Mouse (Mus musculus) naive thymus-derived CD4-positive, alpha-beta T cell, adult 2 months (primary cell): ENCODE data around the gene Tac4.

Experiments
- DNase-seq: peaks from one replicate; pipeline ENCODE4 v3.0.0-alpha.2; 2011; ENCODE audit warnings: low read depth

The Tac4 gene

DNA sequence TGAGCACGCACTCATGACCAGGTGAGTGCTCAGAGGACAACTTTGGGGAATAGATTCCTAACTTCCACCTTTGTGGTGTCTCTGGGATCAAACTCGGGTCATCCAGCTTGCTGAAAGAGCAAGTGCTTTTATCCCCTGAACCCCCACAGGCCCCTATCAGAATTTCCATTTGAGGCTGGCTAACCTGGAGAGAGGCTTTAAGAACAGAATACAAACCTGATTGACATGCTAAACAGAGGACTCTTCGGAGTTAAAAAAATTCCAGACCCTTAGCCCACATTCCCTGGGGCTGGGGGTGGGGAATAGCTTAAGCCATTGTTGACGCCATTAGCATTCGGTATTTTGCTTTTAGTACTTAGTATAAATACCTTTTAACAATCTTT, 50.1 kb downstream of the Tac4 start:
- DNase-seq = no peak

DNA sequence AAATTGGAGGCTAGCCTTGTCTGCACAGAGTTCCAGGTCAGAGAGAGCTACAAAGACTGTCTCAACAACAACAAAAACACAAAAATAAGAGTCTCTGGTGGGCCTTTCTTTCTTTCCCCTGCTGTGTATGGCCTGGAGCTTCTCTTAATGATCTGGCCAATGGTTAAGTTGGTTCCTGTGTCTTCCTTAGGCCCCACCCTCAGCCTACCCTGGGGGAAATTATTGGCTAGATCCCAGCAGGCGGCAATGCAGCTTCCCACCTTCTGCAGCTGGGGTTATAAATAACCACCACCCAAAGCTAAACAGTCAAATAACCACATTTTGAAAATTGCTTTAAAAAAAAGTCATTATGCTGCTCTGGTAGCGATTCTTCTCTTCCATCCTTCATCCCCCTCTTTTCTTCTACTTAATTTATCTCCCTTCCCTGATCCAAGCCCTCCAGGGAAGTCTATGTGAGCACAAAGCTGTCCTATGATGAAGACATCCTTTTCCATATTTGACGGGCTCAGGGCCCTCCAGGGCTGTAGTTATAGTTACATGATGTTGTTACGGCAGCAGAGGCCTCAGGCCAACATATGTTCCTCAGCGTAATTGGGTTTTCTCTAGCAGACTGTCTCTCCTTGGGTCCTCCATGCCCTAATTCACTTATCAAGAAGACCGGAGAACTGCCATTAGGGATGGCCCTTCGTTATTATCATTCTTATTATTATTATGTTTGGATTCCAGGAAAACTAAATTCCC, 54.1 kb downstream of the Tac4 start:
- DNase-seq = no peak

DNA sequence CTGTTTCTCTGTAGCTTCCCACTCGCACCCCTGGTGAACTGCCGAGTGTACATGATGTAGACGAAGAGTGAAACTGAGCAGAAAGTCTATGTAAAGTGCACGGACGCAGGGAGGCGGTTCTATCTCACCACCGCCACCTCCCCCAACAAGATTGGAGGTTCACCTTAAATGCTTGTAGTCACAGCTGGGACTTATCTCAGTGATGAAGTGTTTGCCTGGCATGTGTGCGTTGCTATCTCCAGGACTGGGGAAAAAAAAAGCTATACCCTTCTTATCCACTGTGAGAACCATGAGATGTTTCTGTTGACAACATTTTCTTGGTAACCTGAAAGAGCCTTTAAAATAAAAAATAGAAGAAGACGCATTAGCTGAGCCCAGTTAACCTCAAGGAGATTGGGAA, 56.8 kb downstream of the Tac4 start:
- DNase-seq = no peak
